22 mouse cellular contexts compared by ENCODE assay signal in genomic region chr12:73715331-73715730, GRCm38 (mm10).
DNase-seq lines count a peak whose midpoint lies in the region; ATAC-seq and TF ChIP-seq lines count a peak whose summit lies in the region.
"Had no signal": no experiment of that assay in that cellular context is flagged by ENCODE, and none has a peak within 500 bp of the region (broad histone marks: within the 10 kb centered on the region; RNA-seq: fewer than 3 reads in every experiment).

No protein-coding gene starts in this region.

- no peak for ATAC-seq in hindbrain, embryonic 14.5 days (ENCODE audit: low FRiP score)
- no peak for ATAC-seq in hindbrain, postnatal 0 days

- H3K4me3 ChIP-seq in hindbrain, embryonic 14.5 days (replicated peaks; ENCODE audit: low read length), result no peak overlapping the region
- H3K4me3 ChIP-seq in hindbrain, postnatal 0 days (ENCODE audit: low read length), result no peak overlapping the region
- H3K4me3 ChIP-seq in spleen, adult 2 months (ENCODE audit: extremely low read depth, insufficient read depth, insufficient read length), result no peak overlapping the region
- H3K4me3 ChIP-seq in bone marrow, adult 2 months (replicated peaks; ENCODE audit: control insufficient read depth, low read depth, low read length), result no peak overlapping the region
- H3K4me3 ChIP-seq: forebrain, embryonic 10.5 days; heart, embryonic 13.5 days; liver, embryonic 13.5 days had no signal

- H3K9ac ChIP-seq in hindbrain, embryonic 14.5 days, result no peak overlapping the region
- no peak overlapping the region for H3K9ac ChIP-seq in hindbrain, postnatal 0 days (replicated peaks; ENCODE audit: low read length)
- H3K9ac ChIP-seq: heart, embryonic 13.5 days; liver, embryonic 13.5 days had no signal

- 0 out of 2 replicates have a peak overlapping the region, but pooled peaks have one; percentile 60 for H3K27ac ChIP-seq in hindbrain, embryonic 14.5 days
- H3K27ac ChIP-seq in hindbrain, postnatal 0 days, result no peak overlapping the region
- H3K27ac ChIP-seq in spleen, adult 2 months (ENCODE audit: insufficient read depth, low read length), result peak overlapping the region; percentile 60
- H3K27ac ChIP-seq in bone marrow, adult 2 months (ENCODE audit: control insufficient read depth, insufficient read depth, low read depth, low read length, poor library complexity), result peak overlapping the region; percentile 58; the same call in 1 of the 2 replicates
- H3K27ac ChIP-seq: forebrain, embryonic 10.5 days; heart, embryonic 13.5 days; kidney, postnatal 0 days; liver, embryonic 13.5 days; stomach, postnatal 0 days had no signal

- no peak for TF ChIP-seq CTCF in hindbrain, postnatal 0 days (IDR thresholded peaks at IDR 0.05; ENCODE audit: low read depth)
- TF ChIP-seq CTCF in spleen, adult 2 months (IDR thresholded peaks at IDR 0.05; ENCODE audit: extremely low read depth, insufficient read depth, insufficient read length, insufficient replicate concordance), result no peak
- no peak for TF ChIP-seq CTCF in bone marrow, adult 2 months (IDR thresholded peaks at IDR 0.05; ENCODE audit: control insufficient read depth, insufficient read depth, low read length)

- no peak for TF ChIP-seq POLR2A in spleen, adult 2 months (IDR thresholded peaks at IDR 0.05; ENCODE audit: low read depth, low read length)
- TF ChIP-seq POLR2A in bone marrow, adult 2 months (IDR thresholded peaks at IDR 0.05; ENCODE audit: borderline replicate concordance, control insufficient read depth, low read depth, low read length), result no peak

- no peaks in the 10 kb centered on the region for H3K9me3 ChIP-seq in hindbrain, embryonic 14.5 days (ENCODE audit: control insufficient read depth, low read length)
- H3K9me3 ChIP-seq in hindbrain, postnatal 0 days (ENCODE audit: low read length), result no peaks in the 10 kb centered on the region
- H3K9me3 ChIP-seq: forebrain, embryonic 10.5 days; heart, embryonic 13.5 days; liver, embryonic 13.5 days had no signal

- DNase-seq in hindbrain, embryonic 14.5 days (ENCODE audit: low spot score), result no peak
- DNase-seq in hindbrain, postnatal 0 days (ENCODE audit: low spot score), result no peak
- no peak for DNase-seq in spleen, adult 2 months (ENCODE audit: low read depth in 1 of 2, low spot score in 2 of 2)
- DNase-seq in spleen, postnatal 10 days (ENCODE audit: low spot score in 2 of 2), result no peak
- DNase-seq in gastrocnemius, postnatal 10 days, result no peak
- DNase-seq in adrenal gland, adult 18-20 months (ENCODE audit: low spot score in 2 of 2), result no peak
- DNase-seq: adrenal gland, postnatal 36 days; cerebellum, adult 11 months; cerebellum, postnatal 10 days; gastrocnemius, postnatal 25 days; heart, adult 18-20 months; heart, postnatal 14 days; kidney, adult 2 months; liver, embryonic 13.5 days; lung, adult 2 months; right cerebral cortex, adult 18-20 months; right cerebral cortex, postnatal 4 days had no signal

- H3K4me2 ChIP-seq in hindbrain, embryonic 14.5 days (replicated peaks), result no peak overlapping the region
- no peak overlapping the region for H3K4me2 ChIP-seq in hindbrain, postnatal 0 days (ENCODE audit: low read depth, low read length)
- H3K4me2 ChIP-seq: heart, embryonic 13.5 days; liver, embryonic 13.5 days had no signal

- H3K4me1 ChIP-seq in hindbrain, embryonic 14.5 days (replicated peaks; ENCODE audit: control insufficient read depth, insufficient read depth, low read length), result 0 out of 2 replicates have a peak, but pooled peaks cover 6% of the 10 kb centered on the region
- H3K4me1 ChIP-seq in hindbrain, postnatal 0 days (ENCODE audit: insufficient read depth, low read length), result no peaks in the 10 kb centered on the region
- peaks cover 11% of the 10 kb centered on the region; the same call in 1 of the 2 replicates for H3K4me1 ChIP-seq in spleen, adult 2 months (ENCODE audit: control insufficient read depth, insufficient read depth, insufficient read length)
- H3K4me1 ChIP-seq in bone marrow, adult 2 months (ENCODE audit: control insufficient read depth, insufficient read depth, low read length), result peaks cover 4% of the 10 kb centered on the region; the same call in 1 of the 2 replicates
- H3K4me1 ChIP-seq: liver, embryonic 13.5 days had no signal

- 94% methylated on average over 2 of the region's 2 CpGs for WGBS in hindbrain, embryonic 14.5 days
- WGBS in hindbrain, postnatal 0 days, result 97% methylated on average over 2 of the region's 2 CpGs
- WGBS in spleen, adult 2 months, result 82% methylated on average over 2 of the region's 2 CpGs
- WGBS in bone marrow, adult 2 months, result 63% methylated on average over 2 of the region's 2 CpGs

- H3K27me3 ChIP-seq in hindbrain, embryonic 14.5 days (ENCODE audit: control insufficient read depth, insufficient read depth, low read length), result no peaks in the 10 kb centered on the region
- no peaks in the 10 kb centered on the region for H3K27me3 ChIP-seq in hindbrain, postnatal 0 days (ENCODE audit: insufficient read depth, low read length)
- no peaks in the 10 kb centered on the region for H3K27me3 ChIP-seq in spleen, adult 2 months (ENCODE audit: control insufficient read depth, insufficient read depth, low read length)
- H3K27me3 ChIP-seq: heart, embryonic 13.5 days; liver, embryonic 13.5 days had no signal

- no peaks in the 10 kb centered on the region for H3K36me3 ChIP-seq in hindbrain, embryonic 14.5 days (replicated peaks; ENCODE audit: control insufficient read depth, insufficient read depth)
- no peaks in the 10 kb centered on the region for H3K36me3 ChIP-seq in hindbrain, postnatal 0 days (ENCODE audit: insufficient read depth, low read length)
- no peaks in the 10 kb centered on the region for H3K36me3 ChIP-seq in spleen, adult 2 months (ENCODE audit: control insufficient read depth, insufficient read depth, low read length)
- H3K36me3 ChIP-seq: forebrain, embryonic 10.5 days; heart, embryonic 13.5 days; liver, embryonic 13.5 days had no signal
